Mouse (Mus musculus): Measurements from ENCODE around the gene Cyp26b1. TPM values are rescaled to one million over a fixed set of nuclear protein-coding genes. Genes with fewer than 3 reads are reported as not detected.

The Cyp26b1 gene
- total RNA-seq, 2 experiments from 2014 or later, result 7.9 to 11.9 TPM

- DNase-seq (ENCODE audit: extremely low spot score in 1 of 2, low spot score in 2 of 2), result no peak
- Histone ChIP-seq H3K27ac (no peak overlapping the region), H3K4me3 (no peak overlapping the region)
- intact Hi-C loops (cut with DNase I), result no loop called here
- no peak for TF ChIP-seq CTCF (IDR thresholded peaks at IDR 0.05)
Measured at GRCm38 (mm10) chr6:84577898-84578297, 15.8 kb downstream of the Cyp26b1 start.

- DNase-seq (ENCODE audit: extremely low spot score in 1 of 2, low spot score in 2 of 2), result no peak
- no peak overlapping the region for H3K4me3 ChIP-seq
- TF ChIP-seq CTCF (IDR thresholded peaks at IDR 0.05), result no peak; the same call in 1 of the 2 replicates
- H3K27ac ChIP-seq, result no peak overlapping the region
- intact Hi-C loops (cut with DNase I), result no loop called here
Measured at GRCm38 (mm10) chr6:84573905-84574660, 19.6 kb downstream of the Cyp26b1 start.

DNA sequence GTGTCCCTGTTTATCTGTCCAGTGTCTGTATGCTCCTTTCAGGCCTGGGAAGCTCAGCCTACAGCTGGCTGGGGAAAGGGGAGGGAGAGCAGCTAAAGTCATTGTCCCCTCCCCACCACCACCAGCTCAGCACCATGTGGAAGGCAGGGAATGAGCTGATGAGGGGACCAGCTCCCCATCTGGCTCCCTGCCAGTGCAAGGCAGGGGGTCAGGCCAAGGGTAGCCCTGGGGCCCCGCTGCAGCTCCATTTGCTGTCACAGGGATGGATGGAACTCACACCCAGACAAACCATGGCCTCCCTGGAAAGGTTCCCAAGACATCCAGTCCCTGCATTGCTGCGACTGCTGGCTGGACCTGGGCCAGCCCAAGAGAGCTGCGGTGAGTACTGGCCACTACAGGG, 23.7 kb downstream of the Cyp26b1 start:
- H3K4me3 ChIP-seq, result no peak overlapping the region
- no peak for DNase-seq (ENCODE audit: extremely low spot score in 1 of 2, low spot score in 2 of 2)
- intact Hi-C loops (cut with DNase I), result no loop called here
- TF ChIP-seq CTCF (IDR thresholded peaks at IDR 0.05), result no peak
- H3K27ac ChIP-seq, result no peak overlapping the region

DNA sequence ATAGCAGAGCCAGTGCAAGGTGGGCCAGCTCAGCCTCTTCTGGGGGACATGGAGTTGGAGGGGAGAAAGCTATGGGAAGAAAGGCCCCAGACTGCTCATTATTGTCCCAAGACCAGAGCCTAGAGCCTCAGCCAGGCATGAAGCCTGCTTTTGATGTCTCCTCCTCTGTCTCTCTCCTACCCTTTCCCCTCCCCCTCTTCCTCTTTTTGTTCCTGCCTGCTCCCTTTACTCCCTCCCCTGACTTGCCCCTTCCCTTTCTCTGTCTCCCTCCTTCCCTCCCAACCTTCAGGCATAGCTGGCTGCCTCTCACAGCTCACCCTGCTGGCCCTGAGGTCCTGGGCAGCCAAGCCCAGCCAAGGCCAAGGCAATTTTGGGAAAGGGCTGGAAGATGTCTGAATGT, 24.1 kb downstream of the Cyp26b1 start:
- Histone ChIP-seq H3K4me3 (no peak overlapping the region), H3K27ac (no peak overlapping the region)
- no peak for TF ChIP-seq CTCF (IDR thresholded peaks at IDR 0.05)
- intact Hi-C loops (cut with DNase I), result no loop called here
- no peak for DNase-seq (ENCODE audit: extremely low spot score in 1 of 2, low spot score in 2 of 2)

- no peak overlapping the region for H3K4me3 ChIP-seq
- no peak for DNase-seq (ENCODE audit: extremely low spot score in 1 of 2, low spot score in 2 of 2)
- H3K27ac ChIP-seq, result no peak overlapping the region
- no peak for TF ChIP-seq CTCF (IDR thresholded peaks at IDR 0.05)
- intact Hi-C loops (cut with DNase I), result no loop called here
Measured at GRCm38 (mm10) chr6:84568880-84569279, 24.8 kb downstream of the Cyp26b1 start.

DNA sequence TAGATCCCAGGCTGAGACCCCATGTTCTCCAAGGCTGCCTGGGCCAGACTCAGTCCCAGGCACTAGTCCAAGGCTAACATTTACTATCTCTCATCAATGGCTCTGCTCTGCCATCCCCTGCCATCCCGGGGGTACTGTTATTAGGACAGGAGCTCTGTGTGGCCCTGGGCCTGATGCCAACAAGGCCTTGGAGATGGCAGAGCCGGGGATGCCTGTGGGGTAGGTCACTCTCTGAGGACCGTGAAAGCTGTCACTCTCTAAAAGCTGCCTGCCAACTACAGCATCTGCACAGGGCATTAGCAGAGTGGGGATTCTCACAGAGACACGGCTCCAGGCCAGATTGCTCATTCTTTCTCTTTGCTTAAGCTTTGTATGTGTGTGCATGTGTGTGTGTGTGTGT, 26.0 kb downstream of the Cyp26b1 start:
- no peak for TF ChIP-seq CTCF (IDR thresholded peaks at IDR 0.05)
- intact Hi-C loops (cut with DNase I), result no loop called here
- no peak for DNase-seq (ENCODE audit: extremely low spot score in 1 of 2, low spot score in 2 of 2)
- Histone ChIP-seq H3K4me3 (no peak overlapping the region), H3K27ac (no peak overlapping the region)

GRCm38 (mm10) chr6:84566825-84567224, 26.9 kb downstream of the Cyp26b1 start:
- no peak for DNase-seq (ENCODE audit: extremely low spot score in 1 of 2, low spot score in 2 of 2)
- H3K27ac ChIP-seq, result no peak overlapping the region
- intact Hi-C loops (cut with DNase I), result no loop called here
- no peak overlapping the region for H3K4me3 ChIP-seq
- no peak for TF ChIP-seq CTCF (IDR thresholded peaks at IDR 0.05)

GRCm38 (mm10) chr6:84565245-84565644, 28.5 kb downstream of the Cyp26b1 start:
- DNase-seq (ENCODE audit: extremely low spot score in 1 of 2, low spot score in 2 of 2), result no peak
- no peak for TF ChIP-seq CTCF (IDR thresholded peaks at IDR 0.05)
- intact Hi-C loops (cut with DNase I), result no loop called here
- Histone ChIP-seq H3K4me3 (no peak overlapping the region), H3K27ac (no peak overlapping the region)

GRCm38 (mm10) chr6:84562948-84563347, 30.8 kb downstream of the Cyp26b1 start:
- Histone ChIP-seq H3K27ac (no peak overlapping the region), H3K4me3 (no peak overlapping the region)
- no peak for TF ChIP-seq CTCF (IDR thresholded peaks at IDR 0.05)
- no peak for DNase-seq (ENCODE audit: extremely low spot score in 1 of 2, low spot score in 2 of 2)
- intact Hi-C loops (cut with DNase I), result no loop called here

- intact Hi-C loops (cut with DNase I), result no loop called here
- Histone ChIP-seq H3K27ac (no peak overlapping the region), H3K4me3 (no peak overlapping the region)
- no peak for DNase-seq (ENCODE audit: extremely low spot score in 1 of 2, low spot score in 2 of 2)
- TF ChIP-seq CTCF (IDR thresholded peaks at IDR 0.05), result no peak
Measured at GRCm38 (mm10) chr6:84561171-84561570, 32.5 kb downstream of the Cyp26b1 start.

GRCm38 (mm10) chr6:84549852-84550437, 43.8 kb downstream of the Cyp26b1 start:
- DNase-seq (ENCODE audit: extremely low spot score in 1 of 2, low spot score in 2 of 2), result no peak
- no peak for TF ChIP-seq CTCF (IDR thresholded peaks at IDR 0.05)
- intact Hi-C loops (cut with DNase I), result no loop called here
- H3K4me3 ChIP-seq, result no peak overlapping the region
- H3K27ac ChIP-seq, result no peak overlapping the region

GRCm38 (mm10) chr6:84545428-84545827, 48.3 kb downstream of the Cyp26b1 start:
- H3K27ac ChIP-seq, result no peak overlapping the region
- intact Hi-C loops (cut with DNase I), result no loop called here
- no peak for DNase-seq (ENCODE audit: extremely low spot score in 1 of 2, low spot score in 2 of 2)
- peak; percentile 50 for TF ChIP-seq CTCF (IDR thresholded peaks at IDR 0.05)
- no peak overlapping the region for H3K4me3 ChIP-seq

GRCm38 (mm10) chr6:84544359-84544758, 49.3 kb downstream of the Cyp26b1 start:
- intact Hi-C loops (cut with DNase I), result no loop called here
- no peak overlapping the region for H3K4me3 ChIP-seq
- DNase-seq (ENCODE audit: extremely low spot score in 1 of 2, low spot score in 2 of 2), result no peak
- TF ChIP-seq CTCF (IDR thresholded peaks at IDR 0.05), result no peak
- no peak overlapping the region for H3K27ac ChIP-seq

Data from left cerebral cortex, adult 2 months (tissue).